Mouse (Mus musculus): ENCODE data around the gene Os9.

DNA sequence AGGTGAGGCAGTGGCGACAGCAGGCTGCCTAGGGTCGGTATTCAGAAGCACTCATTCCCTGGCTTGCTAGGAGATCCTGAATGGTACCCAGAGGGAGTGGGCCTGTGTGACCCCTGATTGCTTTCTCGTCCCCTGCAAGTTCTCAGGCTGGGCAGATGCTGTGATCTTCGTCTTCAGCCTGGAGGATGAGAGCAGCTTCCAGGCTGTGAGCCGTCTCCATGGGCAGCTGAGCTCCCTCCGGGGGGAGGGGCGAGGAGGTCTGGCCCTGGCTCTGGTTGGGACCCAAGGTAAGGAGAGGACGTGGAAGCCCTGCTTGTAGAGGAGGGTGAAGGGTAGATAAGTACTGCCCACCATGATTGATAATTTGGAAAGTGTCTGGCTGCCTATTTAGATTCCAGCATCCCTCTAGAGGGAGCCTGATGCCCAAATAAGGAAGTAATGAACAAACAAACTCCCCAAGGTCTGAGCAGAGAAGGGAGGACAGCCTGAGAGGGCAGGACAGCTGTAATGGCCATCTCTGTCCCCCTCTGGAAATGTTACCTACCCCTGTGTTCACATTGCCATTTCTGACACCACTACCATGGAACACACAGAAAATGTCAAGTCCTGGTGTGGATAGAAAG is 37.5 kb downstream of the Os9 start:
- TF ChIP-seq EP300 (IDR thresholded peaks at IDR 0.05; ENCODE audit: low read depth) (no peak), CTCF (IDR thresholded peaks at IDR 0.05; ENCODE audit: low read depth) (no peak)

Data from liver, embryonic 14.5 days (tissue).